Mouse (Mus musculus) small intestine, adult 2 months (tissue): Measurements from ENCODE around the gene Scpep1.

Experiments used
- CTCF ChIP-seq: fragments of 200-500 bp; IDR thresholded peaks from 2 replicates; pipeline ENCODE4 v1.5.1; 2012; ENCODE audit warnings: low read depth, mild to moderate bottlenecking, control low read depth, inconsistent platforms, low read length, moderate library complexity, mixed read lengths; ENCODE audit not compliant: insufficient replicate concordance, insufficient read length; ENCODE audit errors: extremely low read depth
- POLR2A ChIP-seq: fragments of 200-500 bp; IDR thresholded peaks from 2 replicates; pipeline ENCODE4 v1.6.1; 2012; ENCODE audit warnings: low read depth, mild to moderate bottlenecking, control low read depth, inconsistent platforms, low read length, moderate library complexity

DNA sequence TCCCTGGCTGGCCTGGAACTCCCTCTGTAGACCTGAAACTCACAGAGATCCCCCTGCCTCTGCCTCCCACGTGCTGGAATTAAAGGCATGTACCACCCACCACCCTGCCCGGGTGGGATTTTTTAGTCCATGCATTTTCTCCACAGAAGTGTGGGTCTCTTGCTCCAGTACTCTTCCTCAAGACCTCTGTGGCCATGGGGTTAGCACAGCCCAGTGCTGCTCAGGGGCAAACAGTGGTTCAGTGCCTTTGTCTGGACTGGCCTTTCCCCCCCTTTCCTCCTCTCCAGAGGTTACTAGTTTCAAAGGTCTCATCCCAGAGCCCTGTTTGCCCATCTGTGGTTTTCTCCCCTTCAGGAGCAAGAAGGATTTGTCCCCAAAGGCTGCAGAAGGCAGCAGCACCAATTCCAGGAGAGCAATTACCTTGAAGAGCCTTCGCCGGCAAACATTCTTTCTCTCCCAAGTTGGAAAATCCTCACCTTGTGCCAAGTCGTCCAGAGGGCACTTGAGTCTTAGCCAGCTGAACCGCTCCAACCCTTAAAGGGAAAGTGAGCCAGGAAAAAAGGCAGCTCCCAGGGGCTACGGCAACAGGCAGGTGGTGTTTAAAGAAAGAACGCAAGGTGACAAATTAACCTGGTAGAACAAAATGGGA, 45.8 kb downstream of the Scpep1 start:
- TF ChIP-seq CTCF (no peak), POLR2A (no peak)
